Mouse (Mus musculus) spleen, postnatal 4 days (tissue): Measurements from ENCODE around the gene Pcgf2.
A peak's percentile ranks its signal among the peaks of the same experiment; 100 is the strongest.
"Not testable (repeated sequence)": the region's sequence is repeated elsewhere in the genome, so short reads cannot be mapped to it uniquely, and the experiment has no call there.

Experiments used
- DNase-seq, 2 experiments: peaks; one replicate each; pipeline ENCODE4 v3.0.0; 2022; ENCODE audit warnings: low spot score in 2 of 2

Gene Pcgf2

GRCm38 (mm10) chr11:97717369-97718280 is 17.3 kb upstream of the Pcgf2 start:
- DNase-seq = no peak

GRCm38 (mm10) chr11:97716021-97716420 is 15.7 kb upstream of the Pcgf2 start:
- DNase-seq = no peak

DNA sequence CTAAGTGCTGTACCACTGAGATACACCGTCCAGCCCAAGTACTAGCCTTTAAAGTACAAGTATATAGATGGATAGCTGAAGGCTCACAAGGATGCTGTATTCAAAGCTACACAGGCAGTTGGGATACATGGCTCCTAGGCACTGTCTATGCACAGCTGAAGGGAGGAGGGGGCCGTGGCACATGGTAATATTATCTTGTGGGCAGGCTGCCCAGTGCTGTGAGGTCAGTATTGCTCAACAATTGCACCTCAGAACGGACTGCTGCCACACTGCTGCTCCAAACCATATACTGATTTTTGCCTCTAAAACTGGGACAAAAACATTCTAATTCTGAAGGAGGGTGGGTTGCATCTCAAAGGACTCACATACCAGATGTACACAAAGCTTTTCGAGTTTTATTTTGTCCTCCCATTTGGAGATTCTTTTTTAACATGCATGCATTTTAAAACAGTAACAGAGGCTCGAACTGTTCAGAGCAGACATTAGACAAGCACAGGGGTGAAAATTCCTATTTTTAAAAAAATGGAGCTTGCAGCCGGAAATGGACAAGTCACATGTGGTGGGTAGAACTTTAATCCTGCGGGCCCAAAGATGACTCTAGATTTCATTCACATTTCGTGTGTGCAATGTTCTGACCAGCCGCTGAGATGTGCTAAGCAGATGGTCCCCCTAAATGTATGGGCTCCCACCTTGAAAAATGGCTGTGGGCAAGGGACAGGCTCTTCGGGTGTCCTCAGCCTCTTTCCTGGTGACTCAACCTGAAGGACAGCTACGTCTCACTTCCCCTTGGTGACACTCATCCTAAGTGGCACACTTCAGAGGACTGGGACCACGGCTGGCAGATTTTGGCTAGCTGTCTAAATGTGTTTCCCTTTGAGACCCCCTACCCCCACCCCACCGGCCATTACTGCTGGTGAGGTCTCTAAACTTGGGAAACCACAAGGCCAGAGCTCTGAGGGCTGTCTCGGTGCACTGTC is 14.8 kb upstream of the Pcgf2 start:
- no peak for DNase-seq

GRCm38 (mm10) chr11:97714356-97714755 is 14.1 kb upstream of the Pcgf2 start:
- no peak for DNase-seq

DNA sequence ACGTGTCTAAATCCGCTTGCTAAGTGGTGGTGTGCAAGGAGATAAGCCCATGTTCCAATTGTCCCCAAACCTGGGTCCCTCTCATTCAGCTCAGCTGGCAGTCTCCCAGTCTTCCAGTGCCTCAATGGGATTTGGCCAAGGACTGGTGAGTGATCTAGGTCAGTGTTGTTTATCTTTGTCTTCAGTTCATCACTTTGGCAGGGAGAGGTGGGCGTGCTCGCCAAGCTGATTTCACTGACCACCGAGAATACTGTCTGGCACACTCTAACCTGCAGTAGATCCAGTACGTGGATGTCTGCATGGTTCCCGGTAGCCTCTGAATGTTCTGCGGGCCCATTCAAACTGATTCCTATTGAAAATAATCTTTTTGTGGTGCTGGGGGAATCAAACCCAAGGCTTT is 13.6 kb upstream of the Pcgf2 start:
- DNase-seq = no peak

GRCm38 (mm10) chr11:97712286-97712685 is 12.0 kb upstream of the Pcgf2 start:
- DNase-seq = no peak

DNA sequence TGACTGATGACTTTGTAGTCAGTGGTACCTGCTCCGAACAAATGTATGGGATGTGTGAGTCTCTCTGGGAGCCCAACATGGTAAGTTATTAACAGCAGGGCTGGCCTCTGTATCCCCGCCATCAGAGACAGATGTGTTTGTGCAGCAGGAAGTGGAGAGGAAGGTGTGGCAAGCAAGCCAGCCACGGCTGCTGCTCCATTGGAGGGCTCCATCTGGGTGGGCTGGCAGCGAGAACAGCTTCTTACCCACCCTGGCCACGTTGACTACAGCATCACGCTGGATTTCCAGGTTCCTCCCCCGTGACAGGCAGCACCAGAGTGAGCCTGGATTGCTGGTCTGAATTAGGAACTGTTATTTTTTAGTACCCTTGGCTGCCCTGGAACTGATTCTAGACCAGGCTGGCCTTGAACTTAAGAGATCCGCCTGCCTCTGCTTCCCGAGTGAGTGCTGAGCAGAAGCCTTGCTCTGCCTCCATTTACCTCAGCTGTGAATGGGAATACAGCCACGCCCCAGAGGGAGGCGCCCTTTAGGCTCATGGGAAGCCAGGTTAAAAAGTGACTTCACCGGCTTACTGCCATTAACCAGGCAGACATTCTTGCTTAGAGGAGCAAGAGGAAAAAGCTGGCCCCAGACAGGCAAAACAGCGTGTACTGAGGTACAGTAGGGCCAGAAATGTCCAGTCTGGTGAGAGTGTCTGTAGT is 11.1 kb upstream of the Pcgf2 start:
- no peak for DNase-seq

DNA sequence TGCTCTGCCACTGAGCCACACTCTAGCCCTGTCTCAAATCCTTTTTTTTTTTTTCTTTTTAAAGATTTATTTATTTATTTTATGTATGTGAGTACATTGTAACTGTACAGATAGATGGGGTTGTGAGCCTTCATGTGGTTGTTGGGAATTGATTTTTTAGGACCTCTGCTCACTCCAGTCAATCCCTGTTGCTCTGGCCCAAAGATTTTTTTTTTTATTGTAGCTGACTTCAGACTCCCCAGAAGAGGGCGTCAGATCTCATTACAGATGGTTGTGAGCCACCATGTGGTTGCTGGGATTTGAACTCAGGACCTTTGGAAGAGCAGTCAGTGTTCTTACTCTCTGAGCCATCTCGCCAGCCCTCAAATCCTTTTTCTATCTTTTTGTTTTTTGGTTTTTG is 9.8 kb upstream of the Pcgf2 start:
- DNase-seq = not testable (repeated sequence)

DNA sequence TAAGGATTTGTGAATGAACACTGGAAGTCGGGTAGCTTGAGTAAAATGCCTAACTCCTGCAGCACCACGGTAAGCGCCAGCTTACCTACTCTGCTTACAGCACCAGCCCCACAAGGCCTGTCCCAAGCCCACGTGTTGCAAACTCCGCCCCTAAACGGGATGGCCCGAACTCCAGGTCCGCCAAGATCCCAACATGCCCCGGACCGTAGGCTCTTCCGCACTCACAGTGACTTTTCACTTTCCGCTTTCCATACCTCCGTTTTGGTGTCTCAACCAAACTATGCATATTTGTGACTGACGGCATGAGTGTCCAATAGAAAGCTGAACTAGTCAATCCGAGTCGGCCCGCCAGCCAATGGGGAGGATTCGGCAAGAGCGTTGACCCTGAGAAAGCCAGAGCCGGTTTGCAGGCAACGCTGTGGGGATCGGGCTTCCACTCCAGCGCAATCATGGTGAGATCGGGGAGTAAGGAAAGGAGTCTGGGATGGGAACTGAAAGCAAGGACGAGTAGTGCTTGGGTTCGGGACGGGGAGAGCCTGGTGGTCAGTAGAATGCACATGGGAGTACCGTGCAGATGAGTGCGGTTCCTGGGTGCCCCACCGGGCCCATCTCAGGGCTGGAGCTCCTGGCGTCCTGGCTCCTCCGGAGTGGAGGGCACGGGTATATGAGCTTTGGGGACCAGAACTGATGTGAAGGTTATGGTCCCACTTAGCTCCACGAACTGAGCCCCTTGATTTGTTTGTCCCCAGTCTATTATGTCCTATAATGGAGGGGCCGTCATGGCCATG is 2.9 kb upstream of the Pcgf2 start, which contains the start of gene Psmb3:
Gene Psmb3 (plus strand): TSS at position 361 of the 788 bp plus-strand sequence.
- peak; percentile 97 to 98 for DNase-seq

DNA sequence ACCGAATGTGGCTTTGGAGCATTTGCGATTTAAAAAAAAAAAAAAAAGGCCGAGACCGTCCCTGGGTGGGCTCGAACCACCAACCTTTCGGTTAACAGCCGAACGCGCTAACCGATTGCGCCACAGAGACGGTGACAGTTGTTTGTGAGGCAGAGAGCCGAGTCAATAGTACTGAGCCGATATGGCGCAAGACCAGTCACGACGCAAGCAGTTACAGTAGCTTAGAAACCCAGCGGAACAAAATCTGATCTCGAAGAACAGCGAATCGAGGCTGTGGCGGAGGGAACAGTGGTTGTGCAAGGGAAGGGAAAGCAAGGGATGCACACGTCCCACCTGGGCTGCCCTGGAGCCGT is 2.1 kb upstream of the Pcgf2 start:
- peak; percentile 88 to 95 for DNase-seq

DNA sequence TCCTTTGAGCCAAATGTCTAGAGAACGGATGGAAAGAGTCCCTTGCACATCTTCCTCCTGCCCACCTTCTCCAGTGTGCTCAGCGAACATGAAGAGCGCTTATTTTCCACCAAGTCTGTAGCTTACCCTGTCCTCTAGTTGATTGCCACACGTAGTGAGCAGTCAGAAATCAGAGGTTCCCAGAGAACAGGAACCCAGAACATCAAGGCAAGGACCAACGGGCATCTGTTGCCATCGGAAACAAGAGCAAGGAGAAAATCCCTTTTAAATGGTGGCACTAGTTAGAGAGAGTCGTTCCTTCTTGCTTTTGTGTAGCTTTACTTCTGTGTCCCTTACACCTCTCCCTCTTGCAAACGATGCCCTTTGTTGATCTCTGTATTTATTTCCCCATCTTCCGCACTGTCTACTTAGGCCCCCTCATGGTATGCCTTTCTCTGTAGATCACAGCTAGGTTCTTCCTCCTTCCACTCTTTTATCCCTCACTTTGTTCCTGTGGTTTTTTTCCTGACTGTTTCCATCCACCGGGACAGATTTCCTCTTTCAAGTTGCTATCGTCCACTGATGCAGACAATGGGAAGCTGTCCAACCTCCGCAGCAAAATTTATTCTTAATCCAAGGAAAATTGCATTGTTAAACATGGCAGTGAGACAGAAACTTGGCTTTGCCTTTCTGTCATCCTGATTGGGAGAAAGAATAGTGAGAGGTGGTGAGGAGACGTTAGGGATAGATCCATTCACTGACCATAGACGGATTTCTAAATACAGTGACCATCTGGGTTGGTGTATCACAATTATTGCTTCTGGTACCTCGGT is 1.5 kb upstream of the Pcgf2 start:
- no peak for DNase-seq

DNA sequence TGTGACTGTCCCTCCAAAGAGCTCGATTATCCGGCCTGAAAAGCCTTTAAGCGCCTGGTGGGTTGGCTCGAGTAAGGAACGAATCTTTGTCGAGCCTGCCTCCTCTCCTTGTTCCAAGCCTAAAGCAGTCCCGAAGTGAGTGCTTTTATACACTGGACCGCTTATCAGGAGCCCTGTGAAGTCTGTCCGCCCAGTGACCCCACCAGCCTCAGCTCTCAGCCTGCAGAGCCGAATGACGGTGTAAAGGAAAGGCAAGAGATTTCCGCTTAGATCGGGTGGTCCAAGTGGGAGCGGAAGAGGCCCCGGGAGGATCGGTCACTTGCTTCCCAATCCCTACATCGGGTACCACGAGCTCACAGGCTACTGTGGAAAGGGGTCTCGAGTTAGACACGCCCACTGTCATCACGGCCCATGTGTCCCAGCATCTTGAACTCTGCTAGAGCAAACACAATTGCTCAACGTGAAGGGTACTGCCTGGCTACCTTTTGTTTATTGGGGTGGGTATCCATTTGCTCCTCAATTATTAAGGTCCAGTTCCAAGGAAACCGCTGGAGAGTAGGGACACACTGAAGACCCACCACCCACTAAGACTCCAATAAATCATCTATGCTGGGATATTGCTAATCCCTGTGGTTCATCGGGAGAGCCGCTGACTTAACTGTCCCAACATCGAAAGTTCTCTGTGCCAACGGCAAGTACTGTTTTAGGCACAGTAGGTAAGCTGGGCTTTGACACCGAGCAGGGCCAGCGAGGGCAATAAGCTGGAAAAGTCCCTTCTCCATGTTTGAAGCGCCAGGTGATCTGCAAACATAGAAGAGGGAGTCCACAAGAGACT is 666 bp upstream of the Pcgf2 start:
- DNase-seq = no peak

GRCm38 (mm10) chr11:97699626-97700002 is 683 bp downstream of the Pcgf2 start:
- no peak for DNase-seq

- DNase-seq = peak; percentile 40 to 77
Measured at GRCm38 (mm10) chr11:97698741-97699611, 1.3 kb downstream of the Pcgf2 start.

GRCm38 (mm10) chr11:97697891-97698529 is 2.3 kb downstream of the Pcgf2 start:
- no peak for DNase-seq

DNA sequence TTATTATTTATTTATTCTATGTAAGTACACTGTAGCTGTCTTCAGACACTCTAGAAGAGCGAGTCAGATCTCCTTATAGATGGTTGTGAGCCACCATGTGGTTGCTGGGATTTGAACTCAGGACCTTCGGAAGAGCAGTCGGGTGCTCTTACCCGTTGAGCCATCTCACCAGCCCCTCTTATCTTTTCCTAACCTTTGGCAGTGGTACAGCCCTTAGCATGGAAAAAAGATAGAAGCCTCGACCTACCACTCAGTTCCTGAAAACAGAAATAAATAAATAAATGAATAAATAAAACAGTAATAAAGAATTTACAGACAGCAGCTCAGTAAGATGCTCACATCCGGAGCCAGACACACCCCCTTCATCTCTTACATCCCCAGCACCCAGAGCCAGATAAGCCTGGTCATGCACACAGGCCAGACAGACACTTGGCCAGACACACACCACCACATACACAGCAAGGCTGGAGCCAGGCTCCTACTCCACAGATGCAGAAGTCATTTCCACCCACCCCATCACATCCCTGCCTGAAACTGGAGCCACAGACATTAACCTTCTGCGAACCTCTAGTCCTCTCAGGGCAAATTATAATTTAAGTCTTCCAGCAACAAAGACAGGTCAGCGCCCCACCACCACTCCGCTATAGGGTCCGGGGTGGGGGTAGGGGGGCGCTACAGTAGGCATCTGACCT is 3.0 kb downstream of the Pcgf2 start:
- no peak for DNase-seq

GRCm38 (mm10) chr11:97696669-97697068 is 3.6 kb downstream of the Pcgf2 start:
- no peak for DNase-seq
